Mouse (Mus musculus) urinary bladder, adult 18-20 months (tissue): ENCODE results near the gene Dtx4.

Experiments
- DNase-seq, 2 experiments: peaks; one replicate each; pipeline ENCODE4 v3.0.0; 2022; ENCODE audit warnings: low spot score in 2 of 2, mixed read lengths in 2 of 2

Dtx4 gene

GRCm38 (mm10) chr19:12494187-12494458 lies 7.1 kb downstream of the Dtx4 start:
- no peak for DNase-seq

DNA sequence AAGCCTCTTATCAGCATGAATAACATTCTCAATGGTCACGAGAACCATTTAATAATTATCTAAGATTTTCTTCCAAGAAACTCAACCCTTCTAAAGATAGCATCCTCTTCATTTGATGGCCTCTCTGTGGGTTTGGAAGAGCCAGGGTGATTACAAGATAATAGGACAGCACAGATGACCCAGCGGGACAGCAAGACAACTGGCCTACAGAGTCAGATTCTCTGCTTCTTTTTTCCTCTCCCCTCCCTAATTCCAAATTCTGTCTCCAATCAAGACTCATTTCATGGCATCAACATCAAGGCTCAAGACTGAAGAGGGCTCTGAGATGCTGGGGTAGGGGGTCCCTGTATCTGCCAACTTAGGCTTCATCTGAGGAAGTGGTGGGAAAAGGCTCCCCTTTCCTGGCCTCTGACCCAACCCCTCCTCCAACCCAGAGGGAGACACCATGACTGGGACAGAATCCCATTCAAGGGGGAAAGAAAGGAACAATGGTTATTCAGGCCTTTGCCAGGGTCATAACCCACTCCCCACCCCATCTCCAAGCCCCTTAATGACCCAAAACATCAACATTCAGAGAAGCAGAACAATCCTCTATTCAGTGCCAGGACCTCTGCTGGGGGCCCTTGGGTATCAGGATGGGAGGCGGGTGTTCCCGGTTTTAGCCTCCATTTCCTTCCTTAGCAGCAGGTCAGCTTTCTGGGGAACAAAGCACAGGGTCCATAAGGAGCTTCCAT lies 7.6 kb downstream of the Dtx4 start:
- DNase-seq, result no peak

- DNase-seq, result no peak
These were observed 9.6 kb downstream of the Dtx4 start for GRCm38 (mm10) chr19:12491636-12492035.

DNA sequence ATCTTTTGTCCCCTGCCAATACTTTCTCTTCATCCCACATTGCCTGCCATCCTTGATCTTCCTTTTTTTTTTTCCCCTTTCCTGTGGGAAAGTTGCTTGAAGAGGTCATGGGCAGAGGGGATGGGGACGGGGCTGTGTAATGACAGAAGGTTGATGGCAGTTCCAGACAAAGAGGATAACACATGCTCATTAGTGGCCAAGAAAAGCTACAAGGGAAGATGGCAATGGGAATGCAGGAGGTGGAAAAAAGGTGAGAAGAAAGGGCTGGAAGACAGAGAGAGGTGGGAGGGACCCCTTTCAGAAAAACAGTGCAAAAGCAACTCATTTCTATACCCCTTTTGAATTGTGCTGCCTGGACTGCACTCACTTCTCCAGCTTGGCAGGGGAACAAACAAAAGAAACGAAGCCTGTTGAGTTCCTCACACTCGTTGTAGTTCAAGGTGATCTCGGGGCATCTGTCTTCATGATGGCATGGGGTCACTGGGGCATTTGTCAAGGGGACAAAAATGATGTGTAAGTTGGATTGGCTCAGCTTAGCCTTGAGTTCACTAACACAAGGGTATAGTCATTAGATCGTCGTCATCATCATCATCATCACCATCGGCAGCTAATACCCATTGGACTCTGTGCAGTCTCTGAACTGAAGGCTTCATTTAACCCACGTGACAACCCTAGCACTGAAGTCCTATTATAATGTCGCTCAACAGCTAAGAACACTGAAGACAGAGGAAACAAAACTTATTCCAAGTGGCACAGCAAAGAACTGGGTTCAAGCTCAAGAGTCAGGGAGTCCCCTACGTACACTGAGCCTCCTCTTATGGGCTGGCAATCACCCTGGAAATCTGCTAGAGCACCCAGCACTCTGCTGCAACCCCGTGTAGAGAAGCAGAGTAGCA lies 11.3 kb downstream of the Dtx4 start:
- no peak for DNase-seq

DNA sequence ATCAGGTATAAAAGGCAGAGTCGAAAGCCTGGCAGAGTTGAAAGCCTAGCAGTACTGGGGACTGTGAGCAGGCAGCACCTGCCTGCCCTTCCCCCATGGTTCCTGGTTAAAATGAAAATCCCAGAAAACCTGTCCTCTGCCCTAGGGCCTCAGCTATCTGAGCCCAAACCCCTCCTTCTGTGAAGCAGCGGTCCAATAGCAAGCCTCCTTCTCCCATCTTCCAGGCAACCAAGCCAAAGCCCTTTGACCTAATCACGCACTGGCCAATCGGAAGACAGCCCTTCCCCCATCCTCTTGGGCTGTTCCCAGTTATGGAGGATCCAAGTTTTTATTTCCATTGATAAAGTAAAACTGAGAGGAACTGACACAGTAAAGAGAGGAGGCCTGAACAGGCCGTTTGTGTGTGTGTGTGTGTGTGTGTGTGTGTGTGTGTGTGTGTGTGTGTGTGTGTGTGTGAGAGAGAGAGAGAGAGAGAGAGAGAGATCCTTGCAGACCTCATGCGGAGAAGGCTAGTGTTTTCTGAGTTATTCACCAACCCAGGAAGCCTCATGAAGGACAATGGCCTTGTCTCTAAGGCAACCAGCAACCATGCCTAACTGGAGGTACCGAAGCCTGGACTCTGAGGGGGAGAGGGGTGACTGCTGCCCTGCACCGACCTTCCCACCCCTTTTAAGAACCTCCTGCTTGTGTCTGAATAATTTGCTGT lies 12.1 kb downstream of the Dtx4 start:
- DNase-seq, result no peak

- DNase-seq, result peak in 1 of 2 experiments; percentile 80
These were observed 12.9 kb downstream of the Dtx4 start for GRCm38 (mm10) chr19:12488205-12488966.

GRCm38 (mm10) chr19:12487511-12488204 lies 13.6 kb downstream of the Dtx4 start:
- no peak for DNase-seq

GRCm38 (mm10) chr19:12486875-12487274 lies 14.4 kb downstream of the Dtx4 start:
- DNase-seq, result peak in 1 of 2 experiments; percentile 82

- DNase-seq, result no peak
These were observed 15.6 kb downstream of the Dtx4 start for GRCm38 (mm10) chr19:12485631-12486030.

DNA sequence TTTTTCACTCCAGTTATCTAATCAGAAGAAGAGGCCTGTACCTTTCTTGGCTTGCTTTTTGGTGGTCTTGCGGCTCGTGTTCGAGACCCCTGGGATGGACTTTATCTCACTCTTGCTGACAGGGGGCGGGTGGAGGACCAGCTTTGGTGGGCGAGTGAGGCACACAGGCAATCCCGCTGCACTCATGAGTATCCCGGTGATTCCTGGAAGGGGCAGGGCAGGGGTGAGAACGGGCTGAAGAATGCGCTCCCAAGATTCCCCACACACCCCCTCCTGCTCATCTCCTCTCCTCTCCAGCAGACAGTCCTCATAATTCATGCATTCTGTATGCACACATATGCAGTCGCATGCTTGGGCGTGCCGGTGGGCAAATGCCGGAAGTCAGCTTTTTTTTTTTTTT lies 16.0 kb downstream of the Dtx4 start:
- DNase-seq, result no peak

GRCm38 (mm10) chr19:12484210-12484609 lies 17.0 kb downstream of the Dtx4 start:
- DNase-seq, result no peak

GRCm38 (mm10) chr19:12483782-12484181 lies 17.5 kb downstream of the Dtx4 start:
- DNase-seq, result no peak

GRCm38 (mm10) chr19:12478369-12478768 lies 22.9 kb downstream of the Dtx4 start:
- DNase-seq, result no peak

- DNase-seq, result no peak
These were observed 24.5 kb downstream of the Dtx4 start for GRCm38 (mm10) chr19:12476721-12477270.

DNA sequence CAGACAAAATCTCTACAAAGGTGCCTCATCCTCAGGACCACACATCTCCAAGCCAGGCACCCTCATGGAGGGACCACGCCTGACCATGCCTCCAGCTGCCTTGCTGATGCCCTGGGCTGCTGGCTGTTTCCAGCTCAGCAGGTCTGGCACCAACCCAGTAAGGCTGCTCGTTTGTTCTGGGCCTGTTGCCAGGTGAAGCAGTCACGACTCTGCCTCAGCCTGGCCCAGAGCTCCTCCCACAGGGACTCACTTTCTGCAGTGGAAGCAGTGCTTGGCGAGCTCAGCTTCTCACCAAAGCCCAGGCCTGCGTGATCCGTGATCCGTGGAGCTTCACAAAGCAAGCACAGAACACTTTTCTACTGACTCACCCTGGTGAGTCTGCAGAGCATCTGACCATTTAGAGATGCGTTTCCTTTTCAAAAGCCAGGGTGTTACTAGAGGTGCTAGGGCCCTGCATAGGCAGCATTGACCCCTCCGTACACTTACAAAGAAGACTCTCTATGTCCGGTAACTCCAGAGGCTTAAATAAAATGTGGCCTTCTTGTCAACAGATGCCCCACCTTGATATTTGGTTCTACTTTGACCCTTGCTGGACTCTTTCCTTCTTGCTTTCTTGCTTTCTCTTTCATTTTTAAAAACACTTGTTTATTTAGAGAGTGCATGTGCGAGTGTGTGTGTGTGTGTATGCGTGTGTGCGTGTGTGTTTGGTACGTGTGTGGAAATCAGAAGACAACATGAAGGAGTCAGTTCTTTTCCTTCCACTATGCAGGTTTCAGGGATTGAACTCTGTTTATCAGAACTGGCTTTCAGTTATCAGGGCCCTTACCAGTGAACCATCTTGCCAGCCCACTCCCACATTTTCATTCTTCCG lies 25.6 kb downstream of the Dtx4 start:
- DNase-seq, result peak; percentile 83 to 93

DNA sequence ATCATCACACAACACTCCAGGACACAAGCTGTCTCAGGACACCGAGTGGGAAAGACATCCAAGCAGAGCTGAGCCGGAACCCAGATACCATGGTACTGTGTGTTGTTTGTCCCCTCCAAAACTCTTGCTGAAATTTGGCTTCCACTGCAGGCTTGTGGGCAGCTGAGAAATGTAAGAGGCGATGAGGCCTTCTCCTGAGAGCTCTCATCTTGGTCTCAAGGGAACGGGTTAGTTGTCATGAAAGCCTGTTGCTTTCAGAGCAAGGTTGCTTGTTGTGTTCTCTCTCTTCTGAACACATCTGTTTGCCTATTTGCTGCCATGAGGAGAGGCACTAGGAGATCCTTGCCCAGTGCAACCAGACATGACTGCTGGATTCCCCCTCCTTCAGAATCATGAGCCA lies 27.3 kb downstream of the Dtx4 start:
- DNase-seq, result no peak

DNA sequence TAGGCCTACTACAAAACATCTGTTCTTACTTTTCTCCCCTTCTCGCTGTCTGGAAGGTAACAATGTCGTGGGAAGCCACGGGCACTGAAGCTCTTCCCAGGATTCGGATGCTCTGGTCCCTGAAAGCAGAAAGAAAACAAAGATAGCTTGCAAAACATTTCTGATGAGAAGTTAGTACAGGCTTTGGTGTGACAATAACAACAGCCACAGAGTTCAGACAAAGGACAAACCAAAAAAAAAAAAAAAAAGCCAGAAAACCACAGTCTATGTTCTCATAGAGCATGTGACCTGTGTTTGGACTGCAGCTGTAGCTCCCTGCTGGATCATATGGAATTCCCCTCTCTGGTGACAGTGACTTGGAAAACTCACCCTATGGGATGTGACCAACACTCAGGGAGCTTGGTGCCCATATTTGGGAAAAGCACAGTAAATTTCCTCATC lies 28.0 kb downstream of the Dtx4 start:
- no peak for DNase-seq

- no peak for DNase-seq
These were observed 28.8 kb downstream of the Dtx4 start for GRCm38 (mm10) chr19:12472381-12472976.

DNA sequence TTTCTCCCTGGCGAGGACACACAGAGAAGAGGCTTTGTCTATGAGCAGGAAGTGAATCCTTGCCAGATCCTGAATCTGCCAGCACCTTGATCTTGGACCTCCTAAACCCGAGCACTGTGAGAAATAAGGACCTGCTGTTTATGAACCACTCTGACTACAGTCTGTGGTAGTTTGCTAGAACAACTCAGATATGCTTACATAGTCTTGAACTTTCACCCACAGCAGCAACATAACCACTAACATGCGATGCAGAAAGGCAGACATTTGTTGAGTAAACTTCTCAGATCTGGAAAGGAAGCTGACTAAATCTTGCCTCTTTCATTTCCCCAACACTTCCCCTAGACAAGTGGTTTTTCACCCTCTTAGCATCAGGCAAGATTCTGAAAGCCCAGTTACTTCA lies 29.4 kb downstream of the Dtx4 start:
- no peak for DNase-seq
